Mouse (Mus musculus): ENCODE measurements around the gene Fbxo30.
"Not testable (repeated sequence)": the region's sequence is repeated elsewhere in the genome, so short reads cannot be mapped to it uniquely, and the experiment has no call there.

GRCm38 (mm10) chr10:11242988-11243387, 38.1 kb upstream of the Fbxo30 start:
- TF ChIP-seq CTCF, POLR2A (IDR thresholded peaks at IDR 0.05; ENCODE audit: insufficient read depth, low read depth, low read length): not testable (repeated sequence)

Data from olfactory bulb, adult 2 months (tissue).